Mouse (Mus musculus): ENCODE results near the gene Krt18. TPM values are rescaled to one million over a fixed set of nuclear protein-coding genes. Genes with fewer than 3 reads are reported as not detected.
"Not testable (repeated sequence)": the region's sequence is repeated elsewhere in the genome, so short reads cannot be mapped to it uniquely, and the experiment has no call there.

Krt18 gene
- polyA plus RNA-seq, 2 experiments, result 7.6 to 22.3 TPM

DNA sequence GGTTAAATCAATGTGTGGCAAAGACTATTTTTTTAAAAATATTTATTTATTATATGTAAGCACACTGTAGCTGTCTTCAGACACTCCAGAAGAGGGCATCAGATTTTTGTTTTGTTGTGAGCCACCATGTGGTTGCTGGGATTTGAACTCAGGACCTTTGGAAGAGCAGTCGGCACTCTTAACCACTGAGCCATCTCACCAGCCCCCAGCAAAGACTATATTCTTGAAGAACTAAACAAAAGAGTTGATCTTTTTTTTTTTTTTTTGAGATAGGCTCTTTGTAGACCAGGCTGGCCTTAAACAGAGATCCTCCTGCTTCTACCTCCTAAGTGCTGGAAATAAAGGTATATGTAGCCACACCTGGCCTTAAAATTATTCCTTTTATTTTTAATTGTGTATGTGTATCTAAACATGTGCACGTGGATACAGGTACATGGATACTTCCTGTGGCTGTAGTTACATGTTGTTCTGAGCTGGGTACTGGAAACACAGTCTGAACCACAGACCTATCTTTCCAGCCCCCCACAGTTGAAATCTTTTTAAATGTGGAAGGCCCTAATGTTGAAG is 49.2 kb downstream of the Krt18 start:
- Histone ChIP-seq H3K4me3 (replicated peaks; ENCODE audit: low read length) (no peak overlapping the region), H3K4me1 (ENCODE audit: control insufficient read depth, insufficient read depth, low read length) (peaks cover 12% of the 10 kb centered on the region; the same call in 1 of the 2 replicates), H3K27ac (replicated peaks; ENCODE audit: low read depth, low read length) (no peak overlapping the region), H3K9ac (ENCODE audit: low read depth, low read length, severe bottlenecking) (no peak overlapping the region), H3K27me3 (ENCODE audit: control insufficient read depth, insufficient read depth, low read length) (no peaks in the 10 kb centered on the region), H3K4me2 (replicated peaks; ENCODE audit: low read depth, low read length, severe bottlenecking) (no peak overlapping the region), H3K9me3 (ENCODE audit: control insufficient read depth, low read length) (no peaks in the 10 kb centered on the region), H3K36me3 (ENCODE audit: control insufficient read depth, insufficient read depth, low read length) (peaks cover 10% of the 10 kb centered on the region)
- DNase-seq (ENCODE audit: low spot score) (no peak), ATAC-seq (ENCODE audit: low FRiP score, low read depth) (no peak)
- no peak for TF ChIP-seq POLR2A (IDR thresholded peaks at IDR 0.05; ENCODE audit: borderline replicate concordance, extremely low read depth, insufficient read depth, insufficient read length)
- WGBS, result 91% methylated on average over 2 of the region's 2 CpGs

DNA sequence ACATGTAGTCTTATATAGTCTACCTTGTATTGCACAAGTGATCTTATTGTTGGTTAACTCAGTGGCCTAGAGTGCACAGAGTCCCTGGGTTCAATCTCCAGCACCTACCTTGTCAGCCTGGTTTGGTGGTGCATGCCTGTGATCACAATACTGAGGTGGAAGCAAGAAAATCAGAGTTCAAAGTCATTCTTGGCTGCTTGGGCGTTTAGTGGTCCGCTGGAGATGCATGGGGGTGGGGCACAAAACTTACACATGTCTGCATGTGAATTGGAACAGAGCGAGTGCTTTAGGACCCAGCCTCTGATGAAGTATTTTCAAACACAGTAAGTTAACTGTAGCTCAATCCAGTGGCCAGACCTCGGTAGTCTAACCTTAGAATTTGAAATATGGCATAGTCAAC is 51.2 kb downstream of the Krt18 start:
- no peak for ATAC-seq (ENCODE audit: low FRiP score, low read depth)
- no peak overlapping the region for H3K4me2 ChIP-seq (replicated peaks; ENCODE audit: low read depth, low read length, severe bottlenecking)
- 77% methylated on average over 4 of the region's 4 CpGs for WGBS

GRCm38 (mm10) chr15:102079924-102080323 is 51.9 kb downstream of the Krt18 start:
- H3K9me3 ChIP-seq (ENCODE audit: control insufficient read depth, low read length); DNase-seq (ENCODE audit: low spot score); H3K27ac ChIP-seq (replicated peaks; ENCODE audit: low read depth, low read length); H3K4me2 ChIP-seq (replicated peaks; ENCODE audit: low read depth, low read length, severe bottlenecking); H3K4me3 ChIP-seq (replicated peaks; ENCODE audit: low read length); H3K27me3 ChIP-seq (ENCODE audit: control insufficient read depth, insufficient read depth, low read length); ATAC-seq (ENCODE audit: low FRiP score, low read depth); H3K9ac ChIP-seq (ENCODE audit: low read depth, low read length, severe bottlenecking): not testable (repeated sequence)
- H3K36me3 ChIP-seq (ENCODE audit: control insufficient read depth, insufficient read depth, low read length), result peaks cover 37% of the 10 kb centered on the region
- H3K4me1 ChIP-seq (ENCODE audit: control insufficient read depth, insufficient read depth, low read length), result peaks cover 10% of the 10 kb centered on the region; the same call in 1 of the 2 replicates
- WGBS, result 73% methylated on average over 8 of the region's 8 CpGs

More for the DNA sequence above, 51.2 kb downstream of the Krt18 start:
- no peaks in the 10 kb centered on the region for H3K27me3 ChIP-seq (ENCODE audit: control insufficient read depth, insufficient read depth, low read length)
- TF ChIP-seq POLR2A (IDR thresholded peaks at IDR 0.05; ENCODE audit: borderline replicate concordance, extremely low read depth, insufficient read depth, insufficient read length), result no peak
- peaks cover 12% of the 10 kb centered on the region; the same call in 1 of the 2 replicates for H3K4me1 ChIP-seq (ENCODE audit: control insufficient read depth, insufficient read depth, low read length)
- DNase-seq (ENCODE audit: low spot score), result no peak
- H3K9ac ChIP-seq (ENCODE audit: low read depth, low read length, severe bottlenecking), result no peak overlapping the region
- H3K27ac ChIP-seq (replicated peaks; ENCODE audit: low read depth, low read length), result no peak overlapping the region
- no peaks in the 10 kb centered on the region for H3K9me3 ChIP-seq (ENCODE audit: control insufficient read depth, low read length)
- H3K36me3 ChIP-seq (ENCODE audit: control insufficient read depth, insufficient read depth, low read length), result peaks cover 30% of the 10 kb centered on the region
- no peak overlapping the region for H3K4me3 ChIP-seq (replicated peaks; ENCODE audit: low read length)

GRCm38 (mm10) chr15:102080429-102080828 is 52.4 kb downstream of the Krt18 start:
- Histone ChIP-seq H3K9ac (ENCODE audit: low read depth, low read length, severe bottlenecking) (no peak overlapping the region), H3K9me3 (ENCODE audit: control insufficient read depth, low read length) (no peaks in the 10 kb centered on the region), H3K4me3 (replicated peaks; ENCODE audit: low read length) (no peak overlapping the region), H3K27ac (replicated peaks; ENCODE audit: low read depth, low read length) (no peak overlapping the region), H3K36me3 (ENCODE audit: control insufficient read depth, insufficient read depth, low read length) (peaks cover 40% of the 10 kb centered on the region), H3K4me2 (replicated peaks; ENCODE audit: low read depth, low read length, severe bottlenecking) (no peak overlapping the region), H3K27me3 (ENCODE audit: control insufficient read depth, insufficient read depth, low read length) (no peaks in the 10 kb centered on the region), H3K4me1 (ENCODE audit: control insufficient read depth, insufficient read depth, low read length) (peaks cover 5% of the 10 kb centered on the region; the same call in 1 of the 2 replicates)
- DNase-seq (ENCODE audit: low spot score), result no peak
- WGBS, result 75% methylated on average over 2 of the region's 2 CpGs
- no peak for TF ChIP-seq POLR2A (IDR thresholded peaks at IDR 0.05; ENCODE audit: borderline replicate concordance, extremely low read depth, insufficient read depth, insufficient read length)
- ATAC-seq (ENCODE audit: low FRiP score, low read depth), result no peak

Other genes starting within 250 kb of the Krt18 start
- gene Krt72, start 241.7 kb upstream of the Krt18 start, polyA plus RNA-seq (2012; rRNA removed), result 0.15 and 0.36 TPM in 2 replicates
- gene Krt72, start 241.7 kb upstream of the Krt18 start, polyA plus RNA-seq (2014; fragmentation: Nextera tagmentation; extraction: Ambion mirVana), result 0.40 and 1.0 TPM in 2 replicates
- gene Krt73, start 225.8 kb upstream of the Krt18 start, polyA plus RNA-seq (2012; rRNA removed), result 0.03 and 0.04 TPM in 2 replicates
- gene Krt73, start 225.8 kb upstream of the Krt18 start, polyA plus RNA-seq (2014; fragmentation: Nextera tagmentation; extraction: Ambion mirVana), result not detected in 2 replicates
- 0.37 and 0.45 TPM in 2 replicates for gene Krt2, start 210.0 kb upstream of the Krt18 start, polyA plus RNA-seq (2012; rRNA removed)
- 0.34 and 0.46 TPM in 2 replicates for gene Krt2, start 210.0 kb upstream of the Krt18 start, polyA plus RNA-seq (2014; fragmentation: Nextera tagmentation; extraction: Ambion mirVana)
- 149 and 235 TPM in 2 replicates for gene Krt1, start 177.4 kb upstream of the Krt18 start, polyA plus RNA-seq (2012; rRNA removed)
- 167 and 206 TPM in 2 replicates for gene Krt1, start 177.4 kb upstream of the Krt18 start, polyA plus RNA-seq (2014; fragmentation: Nextera tagmentation; extraction: Ambion mirVana)
- gene Krt77, start 158.5 kb upstream of the Krt18 start, polyA plus RNA-seq (2012; rRNA removed), result 10.0 and 19.9 TPM in 2 replicates
- gene Krt77, start 158.5 kb upstream of the Krt18 start, polyA plus RNA-seq (2014; fragmentation: Nextera tagmentation; extraction: Ambion mirVana), result 16.4 and 32.8 TPM in 2 replicates
- not detected in 2 replicates for gene Krt76, start 135.3 kb upstream of the Krt18 start, polyA plus RNA-seq (2012; rRNA removed)
- gene Krt76, start 135.3 kb upstream of the Krt18 start, polyA plus RNA-seq (2014; fragmentation: Nextera tagmentation; extraction: Ambion mirVana), result 0.08 TPM in 1 of 2 replicates, not detected in the other
- gene Krt4, start 103.4 kb upstream of the Krt18 start, polyA plus RNA-seq (2012; rRNA removed), result 27.0 and 51.0 TPM in 2 replicates
- gene Krt4, start 103.4 kb upstream of the Krt18 start, polyA plus RNA-seq (2014; fragmentation: Nextera tagmentation; extraction: Ambion mirVana), result 180 and 268 TPM in 2 replicates
- 0.18 and 0.23 TPM in 2 replicates for gene Krt79, start 87.9 kb upstream of the Krt18 start, polyA plus RNA-seq (2012; rRNA removed)
- 0.29 and 0.51 TPM in 2 replicates for gene Krt79, start 87.9 kb upstream of the Krt18 start, polyA plus RNA-seq (2014; fragmentation: Nextera tagmentation; extraction: Ambion mirVana)
- gene Krt78, start 73.9 kb upstream of the Krt18 start, polyA plus RNA-seq (2012; rRNA removed), result 0.04 and 0.09 TPM in 2 replicates
- gene Krt78, start 73.9 kb upstream of the Krt18 start, polyA plus RNA-seq (2014; fragmentation: Nextera tagmentation; extraction: Ambion mirVana), result 0.08 and 0.22 TPM in 2 replicates
- gene Krt8, start 23.7 kb upstream of the Krt18 start, polyA plus RNA-seq (2012; rRNA removed), result 3.7 and 7.9 TPM in 2 replicates
- 13.2 and 19.8 TPM in 2 replicates for gene Krt8, start 23.7 kb upstream of the Krt18 start, polyA plus RNA-seq (2014; fragmentation: Nextera tagmentation; extraction: Ambion mirVana)
- gene Eif4b, start 45.6 kb downstream of the Krt18 start, polyA plus RNA-seq (2012; rRNA removed), result 165 and 199 TPM in 2 replicates
- gene Eif4b, start 45.6 kb downstream of the Krt18 start, polyA plus RNA-seq (2014; fragmentation: Nextera tagmentation; extraction: Ambion mirVana), result 133 and 134 TPM in 2 replicates
- gene Tns2, start 72.2 kb downstream of the Krt18 start, polyA plus RNA-seq (2012; rRNA removed), result 114 and 134 TPM in 2 replicates
- 62.5 and 66.3 TPM in 2 replicates for gene Tns2, start 72.2 kb downstream of the Krt18 start, polyA plus RNA-seq (2014; fragmentation: Nextera tagmentation; extraction: Ambion mirVana)
- 37.4 and 39.8 TPM in 2 replicates for gene Spryd3, start 108.1 kb downstream of the Krt18 start, polyA plus RNA-seq (2012; rRNA removed)
- gene Spryd3, start 108.1 kb downstream of the Krt18 start, polyA plus RNA-seq (2014; fragmentation: Nextera tagmentation; extraction: Ambion mirVana), result 18.7 and 18.9 TPM in 2 replicates
- 6.2 and 8.1 TPM in 2 replicates for gene Igfbp6, start 116.2 kb downstream of the Krt18 start, polyA plus RNA-seq (2012; rRNA removed)
- gene Igfbp6, start 116.2 kb downstream of the Krt18 start, polyA plus RNA-seq (2014; fragmentation: Nextera tagmentation; extraction: Ambion mirVana), result 11.7 and 11.9 TPM in 2 replicates
- gene Soat2, start 122.3 kb downstream of the Krt18 start, polyA plus RNA-seq (2012; rRNA removed), result 0.87 and 1.1 TPM in 2 replicates
- gene Soat2, start 122.3 kb downstream of the Krt18 start, polyA plus RNA-seq (2014; fragmentation: Nextera tagmentation; extraction: Ambion mirVana), result 0.48 and 0.76 TPM in 2 replicates
- 89.4 and 96.0 TPM in 2 replicates for gene Zfp740, start 175.1 kb downstream of the Krt18 start, polyA plus RNA-seq (2012; rRNA removed)
- gene Zfp740, start 175.1 kb downstream of the Krt18 start, polyA plus RNA-seq (2014; fragmentation: Nextera tagmentation; extraction: Ambion mirVana), result 53.8 and 64.0 TPM in 2 replicates
- 112 and 130 TPM in 2 replicates for gene Csad, start 176.5 kb downstream of the Krt18 start, polyA plus RNA-seq (2012; rRNA removed)
- 66.1 and 75.3 TPM in 2 replicates for gene Csad, start 176.5 kb downstream of the Krt18 start, polyA plus RNA-seq (2014; fragmentation: Nextera tagmentation; extraction: Ambion mirVana)
- 2.7 and 3.0 TPM in 2 replicates for gene Itgb7, start 203.8 kb downstream of the Krt18 start, polyA plus RNA-seq (2012; rRNA removed)
- gene Itgb7, start 203.8 kb downstream of the Krt18 start, polyA plus RNA-seq (2014; fragmentation: Nextera tagmentation; extraction: Ambion mirVana), result 4.2 and 6.5 TPM in 2 replicates
- 135 and 175 TPM in 2 replicates for gene Rarg, start 229.3 kb downstream of the Krt18 start, polyA plus RNA-seq (2012; rRNA removed)
- 115 and 140 TPM in 2 replicates for gene Rarg, start 229.3 kb downstream of the Krt18 start, polyA plus RNA-seq (2014; fragmentation: Nextera tagmentation; extraction: Ambion mirVana)
- 3.1 and 3.8 TPM in 2 replicates for gene Gm9918, start 242.4 kb downstream of the Krt18 start, polyA plus RNA-seq (2012; rRNA removed)
- 0.93 and 1.0 TPM in 2 replicates for gene Gm9918, start 242.4 kb downstream of the Krt18 start, polyA plus RNA-seq (2014; fragmentation: Nextera tagmentation; extraction: Ambion mirVana)

All from limb, embryonic 14.5 days (tissue).